Mouse (Mus musculus) stomach, embryonic 16.5 days (tissue): ENCODE data around the gene Jarid2. TPM values are rescaled to one million over a fixed set of nuclear protein-coding genes. Genes with fewer than 3 reads are reported as not detected.

ENCODE experiments used
- ATAC-seq: fragments of 200-750 bp; cut with Nextera tagmentation; 2 replicates; pipeline ENCODE4 v1.8.0; 2017; ENCODE audit warnings: moderate number of reproducible peaks, moderate TSS enrichment; ENCODE audit not compliant: insufficient read depth, low FRiP score
- H3K27ac ChIP-seq: fragments of 300-500 bp; sonication (generic); 2 replicates; pipeline ENCODE4 v1.5.1; 2014; ENCODE audit warnings: low read length
- H3K27me3 ChIP-seq: fragments of 300-500 bp; sonication (generic); 2 replicates; pipeline ENCODE4 v1.6.1; 2014; ENCODE audit warnings: low read length, control low read depth, mixed read lengths; ENCODE audit not compliant: control insufficient read depth, insufficient read depth
- H3K36me3 ChIP-seq: fragments of 300-500 bp; sonication (generic); 2 replicates; pipeline ENCODE4 v1.6.1; 2014; ENCODE audit warnings: low read length; ENCODE audit not compliant: control insufficient read depth, insufficient read depth
- H3K4me1 ChIP-seq: fragments of 300-500 bp; sonication (generic); 2 replicates; pipeline ENCODE4 v1.6.1; 2014; ENCODE audit warnings: low read length, control low read depth, mixed read lengths; ENCODE audit not compliant: control insufficient read depth, insufficient read depth
- H3K4me2 ChIP-seq: fragments of 300-500 bp; sonication (generic); 2 replicates; pipeline ENCODE4 v1.6.1; 2014; ENCODE audit warnings: low read depth, low read length, mixed read lengths
- H3K4me3 ChIP-seq: fragments of 300-500 bp; sonication (generic); replicated peaks from 2 replicates; pipeline ENCODE4 v1.5.1; 2014; ENCODE audit warnings: mild to moderate bottlenecking, low read length
- H3K9ac ChIP-seq: fragments of 300-500 bp; sonication (generic); 2 replicates; pipeline ENCODE4 v1.6.1; 2014; ENCODE audit warnings: low read length
- H3K9me3 ChIP-seq: fragments of 300-500 bp; sonication (generic); replicated peaks from 2 replicates; pipeline ENCODE4 v1.6.1; 2016; ENCODE audit warnings: low read length, control low read depth; ENCODE audit not compliant: control insufficient read depth
- WGBS: fragments of 180-500 bp; shearing (Covaris S2); extraction: QIAGEN DNeasy Blood & Tissue Kit; methylation state at CpG from one replicate; pipeline ENCODE4 v1.1.7; 2014; 5-methylcytosine and 5-hydroxymethylcytosine counted together
- polyA plus RNA-seq: library from polyadenylated mRNA; unstranded; fragments of >200 nt; fragmentation: Nextera tagmentation; extraction: Ambion mirVana; gene quantifications from 2 replicates; pipeline ENCODE4 v1.2.1, GENCODE M21; 2015

Jarid2 gene
- polyA plus RNA-seq, 1 experiment from 2014 or later = 28.4 TPM

DNA sequence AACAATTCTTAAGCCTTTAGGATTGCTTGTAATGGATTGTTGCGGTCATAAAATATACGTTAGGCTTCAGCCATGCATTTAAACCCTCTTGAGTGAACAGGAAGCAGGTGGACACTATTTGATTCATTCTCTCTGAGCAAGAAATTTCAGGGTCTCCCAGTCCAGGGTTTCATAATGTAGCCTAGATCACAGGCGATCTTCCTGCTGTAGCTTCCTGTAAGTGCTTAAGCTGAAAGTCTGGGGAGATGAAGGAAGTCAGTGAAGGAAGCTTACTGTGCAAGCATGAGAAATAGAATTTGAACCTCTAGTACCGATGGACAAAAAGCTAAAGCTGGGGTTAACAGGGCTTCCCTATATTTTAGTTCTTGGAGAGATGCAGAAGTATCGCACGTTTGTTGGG, 38.5 kb downstream of the Jarid2 start:
- no peak overlapping the region for H3K4me3 ChIP-seq
- H3K4me1 ChIP-seq = peaks cover 2% of the 10 kb centered on the region; the same call in 1 of the 2 replicates
- no peaks in the 10 kb centered on the region for H3K36me3 ChIP-seq
- ATAC-seq = no peak
- no peak overlapping the region for H3K9ac ChIP-seq
- no peak overlapping the region for H3K27ac ChIP-seq
- no peaks in the 10 kb centered on the region for H3K9me3 ChIP-seq
- 72% methylated on average over 6 of the region's 6 CpGs for WGBS
- no peaks in the 10 kb centered on the region for H3K27me3 ChIP-seq
- H3K4me2 ChIP-seq = no peak overlapping the region

DNA sequence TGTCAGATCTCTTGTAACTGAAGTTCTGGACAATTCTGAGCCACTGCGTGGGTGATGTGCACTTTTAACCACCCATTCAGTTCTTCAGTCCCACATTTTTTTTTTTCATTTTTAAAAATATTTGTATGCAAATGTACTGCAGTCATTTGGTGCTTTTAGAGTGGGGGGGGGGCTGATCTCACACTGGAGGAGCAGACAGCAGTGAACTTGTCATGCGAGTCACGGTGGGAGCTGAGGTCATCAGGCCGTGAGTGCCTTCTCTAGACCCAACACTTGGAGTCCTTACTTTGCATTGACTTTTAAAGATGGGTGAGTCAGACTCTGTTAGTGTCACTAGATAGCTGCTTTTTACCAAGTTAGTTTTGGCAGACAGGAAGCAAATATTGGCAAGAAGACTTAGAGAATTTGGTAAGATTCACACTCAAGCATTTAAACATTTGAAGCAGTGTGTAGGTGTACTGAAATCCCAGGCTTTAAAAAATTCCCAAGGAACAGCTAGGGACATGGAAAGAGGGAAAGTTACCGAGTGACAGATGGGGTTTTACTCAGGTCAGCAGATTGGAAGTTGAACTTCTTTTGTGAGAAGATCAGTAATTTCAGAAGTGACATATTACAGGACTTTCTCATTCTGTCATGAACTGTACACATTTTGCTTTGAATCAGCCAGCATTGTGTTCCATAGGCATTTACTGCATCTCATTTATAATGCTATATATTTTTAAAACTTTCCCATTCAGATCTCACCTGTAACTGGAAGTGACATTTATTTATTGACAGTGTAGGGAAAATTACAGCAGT, 41.7 kb downstream of the Jarid2 start:
- Histone ChIP-seq H3K36me3 (no peaks in the 10 kb centered on the region), H3K9ac (no peak overlapping the region), H3K9me3 (no peaks in the 10 kb centered on the region), H3K4me3 (no peak overlapping the region), H3K27ac (no peak overlapping the region), H3K4me2 (no peak overlapping the region), H3K4me1 (peaks cover 2% of the 10 kb centered on the region; the same call in 1 of the 2 replicates), H3K27me3 (no peaks in the 10 kb centered on the region)
- ATAC-seq = no peak
- 62% methylated on average over 5 of the region's 5 CpGs for WGBS

DNA sequence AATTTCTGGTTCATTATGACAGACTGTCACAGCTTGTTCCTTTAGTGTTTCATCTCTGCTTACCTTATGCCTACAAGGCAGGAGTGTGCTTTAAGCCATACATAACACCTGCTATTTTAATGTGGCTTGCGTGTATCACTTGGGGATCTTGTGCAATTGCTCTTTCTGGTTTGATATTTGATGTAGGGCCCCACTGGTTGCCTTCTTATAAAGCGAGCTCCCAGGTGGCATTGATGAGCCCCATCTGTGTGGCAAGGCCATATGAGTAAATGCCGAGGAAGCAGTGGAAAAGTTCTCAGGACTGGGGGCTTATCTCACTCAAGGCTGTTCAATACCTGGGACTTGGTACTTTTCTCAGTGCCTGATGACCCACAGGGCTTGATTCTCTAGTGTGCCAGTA, 43.5 kb downstream of the Jarid2 start:
- Histone ChIP-seq H3K4me3 (no peak overlapping the region), H3K4me1 (peaks cover 2% of the 10 kb centered on the region; the same call in 1 of the 2 replicates), H3K4me2 (no peak overlapping the region), H3K27ac (no peak overlapping the region), H3K36me3 (no peaks in the 10 kb centered on the region), H3K9ac (no peak overlapping the region), H3K9me3 (no peaks in the 10 kb centered on the region), H3K27me3 (no peaks in the 10 kb centered on the region)
- WGBS = 91% methylated on average over 3 of the region's 3 CpGs
- ATAC-seq = no peak

DNA sequence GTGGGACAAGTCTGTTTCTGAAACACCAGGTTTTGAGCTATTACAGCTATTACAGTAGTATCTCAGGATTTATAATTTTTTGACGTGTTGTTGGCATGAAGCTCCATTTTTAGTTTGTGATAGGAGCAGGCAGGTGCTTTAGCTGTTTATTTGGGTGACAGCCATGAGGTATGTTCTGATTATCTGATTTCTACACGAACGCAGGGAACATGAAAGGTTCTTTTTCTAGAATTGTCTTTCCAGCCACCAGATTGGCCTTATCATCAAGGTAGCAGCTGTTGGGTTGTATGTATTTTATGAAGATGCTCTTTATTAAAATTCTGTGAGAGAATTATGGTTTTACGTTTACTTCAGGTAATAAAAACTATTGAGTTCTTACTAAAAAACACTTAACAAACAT, 45.1 kb downstream of the Jarid2 start:
- WGBS = 75% methylated on average over 4 of the region's 4 CpGs
- H3K9ac ChIP-seq = no peak overlapping the region
- H3K27ac ChIP-seq = no peak overlapping the region
- H3K36me3 ChIP-seq = no peaks in the 10 kb centered on the region
- peaks cover 2% of the 10 kb centered on the region; the same call in 1 of the 2 replicates for H3K4me1 ChIP-seq
- no peak overlapping the region for H3K4me2 ChIP-seq
- ATAC-seq = no peak
- H3K4me3 ChIP-seq = no peak overlapping the region
- H3K9me3 ChIP-seq = no peaks in the 10 kb centered on the region
- no peaks in the 10 kb centered on the region for H3K27me3 ChIP-seq

DNA sequence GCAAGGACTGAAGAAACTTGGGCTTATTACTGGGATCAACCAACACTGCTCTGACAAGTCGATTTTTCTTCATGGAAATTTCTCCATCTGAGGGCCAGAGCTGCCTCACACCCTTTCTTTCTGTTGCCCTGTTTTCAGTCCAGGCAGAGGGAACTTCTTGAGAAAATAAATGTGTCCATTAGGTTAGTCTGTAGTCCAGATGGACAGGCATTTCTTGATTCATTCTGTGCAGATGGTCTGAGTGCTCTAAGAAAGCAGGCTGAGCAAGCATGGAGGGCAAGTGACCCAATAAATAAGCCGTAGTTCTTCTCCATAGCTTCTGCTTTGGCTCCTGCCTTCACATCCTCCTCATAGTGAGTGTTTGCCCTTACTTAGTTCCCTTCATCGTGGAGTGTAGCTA, 46.1 kb downstream of the Jarid2 start:
- no peak for ATAC-seq
- no peak overlapping the region for H3K27ac ChIP-seq
- no peaks in the 10 kb centered on the region for H3K36me3 ChIP-seq
- no peak overlapping the region for H3K4me2 ChIP-seq
- H3K4me3 ChIP-seq = no peak overlapping the region
- 76% methylated on average over 3 of the region's 3 CpGs for WGBS
- H3K4me1 ChIP-seq = peaks cover 2% of the 10 kb centered on the region; the same call in 1 of the 2 replicates
- no peaks in the 10 kb centered on the region for H3K9me3 ChIP-seq
- H3K27me3 ChIP-seq = no peaks in the 10 kb centered on the region
- H3K9ac ChIP-seq = no peak overlapping the region

DNA sequence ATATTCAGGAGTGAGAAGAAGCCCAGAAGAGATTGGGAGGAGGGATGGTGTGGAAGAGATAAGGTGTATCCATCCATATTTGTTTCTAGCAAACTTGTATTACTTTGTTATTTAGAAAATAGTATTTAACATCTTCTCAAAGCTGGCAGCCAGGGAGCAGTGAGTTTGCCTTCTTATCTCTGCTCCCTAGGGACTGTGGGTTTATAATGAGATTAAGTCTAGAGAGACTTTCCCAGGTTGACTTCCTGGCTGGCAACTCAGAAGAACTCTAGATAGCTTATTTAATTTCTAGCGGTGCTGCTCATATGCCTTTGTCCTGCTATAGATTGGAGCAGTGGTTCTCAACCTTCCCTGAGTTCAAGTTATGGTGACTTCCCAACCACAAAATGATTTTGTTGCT, 51.2 kb downstream of the Jarid2 start:
- Histone ChIP-seq H3K9me3 (no peaks in the 10 kb centered on the region), H3K4me3 (no peak overlapping the region), H3K9ac (no peak overlapping the region), H3K4me2 (no peak overlapping the region), H3K36me3 (no peaks in the 10 kb centered on the region), H3K27ac (no peak overlapping the region), H3K4me1 (no peaks in the 10 kb centered on the region), H3K27me3 (no peaks in the 10 kb centered on the region)
- no peak for ATAC-seq
- 61% methylated on average over 1 of the region's 1 CpGs for WGBS

DNA sequence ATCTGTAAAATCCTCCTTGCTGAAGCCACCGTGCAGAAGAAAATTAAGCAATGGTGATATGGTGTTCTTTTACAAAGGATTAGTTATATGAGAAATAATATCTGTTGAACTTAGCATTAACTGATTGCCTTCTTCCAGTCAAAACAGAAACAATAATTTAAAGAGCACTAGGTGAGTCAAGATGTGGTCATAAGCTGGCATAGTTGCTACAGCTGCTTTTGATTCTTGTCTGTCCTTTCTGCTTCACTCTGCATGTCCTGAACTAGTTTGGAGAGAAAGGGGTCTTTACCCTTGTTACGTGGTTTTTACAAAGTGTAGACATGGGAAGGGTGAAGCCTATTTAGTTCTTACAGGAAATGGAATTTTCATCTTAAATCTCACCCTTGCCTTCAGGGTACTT, 51.9 kb downstream of the Jarid2 start:
- H3K27ac ChIP-seq = no peak overlapping the region
- no peaks in the 10 kb centered on the region for H3K36me3 ChIP-seq
- no peak overlapping the region for H3K9ac ChIP-seq
- H3K27me3 ChIP-seq = no peaks in the 10 kb centered on the region
- no peaks in the 10 kb centered on the region for H3K9me3 ChIP-seq
- 88% methylated on average over 2 of the region's 2 CpGs for WGBS
- H3K4me1 ChIP-seq = peaks cover 5% of the 10 kb centered on the region; the same call in 1 of the 2 replicates
- no peak for ATAC-seq
- H3K4me3 ChIP-seq = no peak overlapping the region
- no peak overlapping the region for H3K4me2 ChIP-seq

DNA sequence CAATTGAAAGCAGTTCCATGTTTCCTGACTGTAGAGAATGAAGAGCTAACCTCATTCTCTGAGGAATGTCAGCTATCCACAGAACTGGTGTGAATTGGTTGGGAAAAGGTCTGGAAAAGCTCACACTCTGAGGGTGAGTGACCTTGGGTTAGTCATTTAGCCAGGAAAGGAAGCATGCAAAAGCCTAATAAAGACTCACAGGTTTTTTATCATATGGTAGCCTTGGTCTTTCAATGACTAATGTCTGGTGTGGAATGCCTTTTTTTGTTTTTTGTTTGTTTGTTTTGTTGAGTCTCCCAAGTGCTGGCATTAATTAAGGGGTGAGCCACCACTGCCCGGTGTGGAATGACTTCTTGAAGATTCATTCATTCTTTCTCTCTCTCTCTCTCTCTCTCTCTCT, 55.3 kb downstream of the Jarid2 start:
- no peak for ATAC-seq
- WGBS = 65% methylated on average over 1 of the region's 1 CpGs
- no peak overlapping the region for H3K4me2 ChIP-seq
- no peaks in the 10 kb centered on the region for H3K9me3 ChIP-seq
- H3K9ac ChIP-seq = no peak overlapping the region
- peaks cover 6% of the 10 kb centered on the region; the same call in 1 of the 2 replicates for H3K4me1 ChIP-seq
- H3K4me3 ChIP-seq = no peak overlapping the region
- no peaks in the 10 kb centered on the region for H3K27me3 ChIP-seq
- no peaks in the 10 kb centered on the region for H3K36me3 ChIP-seq
- no peak overlapping the region for H3K27ac ChIP-seq

DNA sequence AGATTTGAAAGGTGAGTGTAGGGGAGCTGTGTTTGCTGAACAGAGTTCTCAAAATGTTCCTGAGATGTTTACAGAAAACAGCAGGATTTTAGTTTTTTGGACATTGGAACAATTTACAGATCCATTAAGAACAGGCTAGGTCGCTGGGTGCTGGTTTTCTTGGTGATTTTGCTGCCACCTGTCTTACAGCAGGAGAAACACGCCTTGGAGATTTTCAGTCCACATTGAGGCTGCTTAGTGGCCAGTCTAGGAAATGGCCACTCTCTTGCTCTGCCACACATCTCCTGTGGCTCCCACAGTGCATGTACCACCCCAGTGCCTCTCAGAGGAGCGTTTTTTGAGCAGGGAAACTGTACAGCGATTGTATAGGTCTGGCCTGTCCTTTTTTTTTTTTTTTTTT, 57.0 kb downstream of the Jarid2 start:
- Histone ChIP-seq H3K9ac (no peak overlapping the region), H3K36me3 (no peaks in the 10 kb centered on the region), H3K9me3 (no peaks in the 10 kb centered on the region), H3K4me3 (no peak overlapping the region), H3K4me1 (peaks cover 11% of the 10 kb centered on the region), H3K4me2 (no peak overlapping the region), H3K27ac (no peak overlapping the region), H3K27me3 (no peaks in the 10 kb centered on the region)
- 26% methylated on average over 4 of the region's 4 CpGs for WGBS
- ATAC-seq = no peak
